Mouse (Mus musculus) stomach, embryonic 14.5 days (tissue): ENCODE measurements at regions not wholly inside any gene's neighbourhood (a gene's known extent, or its start where the extent isn't known, plus 50 kb on each side); places are given as distances from the start of the nearest gene placed in this dataset.

Source experiments
- ATAC-seq: fragments of 200-750 bp; cut with Nextera tagmentation; 2 replicates; pipeline ENCODE4 v1.8.0; 2017; ENCODE audit warnings: low read depth, moderate TSS enrichment; ENCODE audit not compliant: insufficient number of reproducible peaks, insufficient read depth, low FRiP score
- H3K27ac ChIP-seq: fragments of 300-500 bp; sonication (generic); 2 replicates; pipeline ENCODE4 v1.5.1; 2014; ENCODE audit warnings: mild to moderate bottlenecking, low read length, moderate library complexity, mixed read lengths
- H3K27me3 ChIP-seq: fragments of 300-500 bp; sonication (generic); 2 replicates; pipeline ENCODE4 v1.6.1; 2014; ENCODE audit warnings: low read length, control low read depth, mixed read lengths; ENCODE audit not compliant: control insufficient read depth, insufficient read depth
- H3K36me3 ChIP-seq: fragments of 300-500 bp; sonication (generic); 2 replicates; pipeline ENCODE4 v1.6.1; 2014; ENCODE audit warnings: mild to moderate bottlenecking, control low read depth, low read length, moderate library complexity, mixed read lengths; ENCODE audit not compliant: control insufficient read depth, insufficient read depth
- H3K4me1 ChIP-seq: fragments of 300-500 bp; sonication (generic); 2 replicates; pipeline ENCODE4 v1.6.1; 2014; ENCODE audit warnings: low read length, control low read depth, mixed read lengths; ENCODE audit not compliant: control insufficient read depth, insufficient read depth
- H3K4me2 ChIP-seq: fragments of 300-500 bp; sonication (generic); replicated peaks from 2 replicates; pipeline ENCODE4 v1.6.1; 2014; ENCODE audit warnings: low read depth, low read length, control low read depth
- H3K4me3 ChIP-seq: fragments of 300-500 bp; sonication (generic); 2 replicates; pipeline ENCODE4 v1.5.1; 2014; ENCODE audit warnings: low read depth, low read length, control low read depth
- H3K9ac ChIP-seq: fragments of 300-500 bp; sonication (generic); replicated peaks from 2 replicates; pipeline ENCODE4 v1.6.1; 2014; ENCODE audit warnings: low read depth, mild to moderate bottlenecking, control low read depth, low read length, moderate library complexity, mixed read lengths
- H3K9me3 ChIP-seq: fragments of 300-500 bp; sonication (generic); 2 replicates; pipeline ENCODE4 v1.6.1; 2016; ENCODE audit warnings: low read depth, low read length, control low read depth; ENCODE audit not compliant: control insufficient read depth
- WGBS: fragments of 180-500 bp; shearing (Covaris S2); extraction: QIAGEN DNeasy Blood & Tissue Kit; methylation state at CpG from one replicate; pipeline ENCODE4 v1.1.7; 2014; 5-methylcytosine and 5-hydroxymethylcytosine counted together

- H3K9me3 ChIP-seq = no peaks in the 10 kb centered on the region
- H3K27ac ChIP-seq = peak overlapping the region; percentile 76; the same call in 1 of the 2 replicates
- peaks cover 7% of the 10 kb centered on the region for H3K4me1 ChIP-seq
- no peaks in the 10 kb centered on the region for H3K36me3 ChIP-seq
- no peak overlapping the region for H3K4me2 ChIP-seq
- ATAC-seq = no peak
- 41% methylated on average over 6 of the region's 6 CpGs for WGBS
- H3K4me3 ChIP-seq = no peak overlapping the region
- no peak overlapping the region for H3K9ac ChIP-seq
- no peaks in the 10 kb centered on the region for H3K27me3 ChIP-seq
These were observed 180.0 kb upstream of the Pkdcc start for GRCm38 (mm10) chr17:83034914-83035573.

DNA sequence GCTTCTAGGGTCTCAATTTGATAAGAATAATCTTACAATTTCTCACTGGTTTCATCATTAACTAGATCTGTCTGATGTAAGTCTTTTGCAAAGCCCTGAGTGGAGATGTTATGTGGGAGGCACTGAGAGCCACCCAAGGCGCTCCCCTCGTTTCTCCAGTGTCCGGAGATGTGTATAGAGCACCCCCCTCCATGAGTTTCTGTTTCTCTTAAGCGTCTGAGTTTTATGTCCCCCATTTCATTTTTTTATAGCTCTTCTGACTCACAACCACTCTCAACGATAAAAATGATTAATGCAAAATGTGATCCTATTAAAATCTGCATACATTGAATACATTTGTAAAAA is 179.5 kb upstream of the Pkdcc start:
- H3K9me3 ChIP-seq = no peaks in the 10 kb centered on the region
- peaks cover 7% of the 10 kb centered on the region for H3K4me1 ChIP-seq
- WGBS = 50% methylated on average over 5 of the region's 5 CpGs
- no peak for ATAC-seq
- H3K27ac ChIP-seq = peak overlapping the region; percentile 76; the same call in 1 of the 2 replicates
- H3K4me2 ChIP-seq = no peak overlapping the region
- H3K9ac ChIP-seq = no peak overlapping the region
- no peak overlapping the region for H3K4me3 ChIP-seq
- no peaks in the 10 kb centered on the region for H3K36me3 ChIP-seq
- no peaks in the 10 kb centered on the region for H3K27me3 ChIP-seq

- Histone ChIP-seq H3K4me2 (no peak overlapping the region), H3K9ac (no peak overlapping the region), H3K4me3 (no peak overlapping the region), H3K27ac (no peak overlapping the region), H3K9me3 (no peaks in the 10 kb centered on the region), H3K36me3 (no peaks in the 10 kb centered on the region), H3K4me1 (peaks cover 14% of the 10 kb centered on the region), H3K27me3 (no peaks in the 10 kb centered on the region)
- WGBS = 88% methylated on average over 3 of the region's 3 CpGs
- ATAC-seq = no peak
These were observed 175.5 kb upstream of the Pkdcc start for GRCm38 (mm10) chr17:83039563-83039962.

DNA sequence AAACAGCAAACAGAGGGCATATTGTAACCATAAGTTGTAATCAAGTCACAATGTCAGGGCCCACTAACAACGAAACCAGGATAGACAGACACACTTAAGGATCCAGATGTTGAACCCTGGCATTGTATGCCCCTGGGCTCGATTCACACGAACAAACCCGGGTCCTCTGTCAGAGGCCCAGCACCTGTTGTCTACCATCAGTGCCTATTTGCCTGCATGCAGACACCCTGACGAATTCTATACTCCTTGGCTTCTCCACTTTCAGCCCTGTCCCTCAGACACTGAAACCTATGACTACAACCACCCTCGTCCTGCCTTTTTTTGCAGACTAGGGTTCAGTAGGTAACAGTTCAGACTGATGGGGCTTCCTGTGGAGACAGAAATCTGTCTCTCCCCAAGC is 170.6 kb upstream of the Pkdcc start:
- H3K4me1 ChIP-seq = 0 out of 2 replicates have a peak, but pooled peaks cover 7% of the 10 kb centered on the region
- H3K36me3 ChIP-seq = no peaks in the 10 kb centered on the region
- no peak overlapping the region for H3K4me3 ChIP-seq
- H3K9ac ChIP-seq = no peak overlapping the region
- H3K9me3 ChIP-seq = no peaks in the 10 kb centered on the region
- WGBS = 74% methylated on average over 6 of the region's 6 CpGs
- no peaks in the 10 kb centered on the region for H3K27me3 ChIP-seq
- no peak for ATAC-seq
- H3K27ac ChIP-seq = no peak overlapping the region
- no peak overlapping the region for H3K4me2 ChIP-seq

GRCm38 (mm10) chr17:83049972-83050535 is 165.0 kb upstream of the Pkdcc start:
- Histone ChIP-seq H3K4me3 (no peak overlapping the region), H3K27ac (no peak overlapping the region)
- WGBS = 71% methylated on average over 13 of the region's 13 CpGs

GRCm38 (mm10) chr17:83050591-83051197 is 164.4 kb upstream of the Pkdcc start:
- Histone ChIP-seq H3K36me3 (no peaks in the 10 kb centered on the region), H3K27me3 (no peaks in the 10 kb centered on the region)

More at GRCm38 (mm10) chr17:83049972-83050535, 165.0 kb upstream of the Pkdcc start:
- H3K36me3 ChIP-seq = no peaks in the 10 kb centered on the region
- no peaks in the 10 kb centered on the region for H3K9me3 ChIP-seq
- no peak overlapping the region for H3K9ac ChIP-seq
- no peak overlapping the region for H3K4me2 ChIP-seq
- no peaks in the 10 kb centered on the region for H3K4me1 ChIP-seq
- no peaks in the 10 kb centered on the region for H3K27me3 ChIP-seq
- ATAC-seq = no peak

GRCm38 (mm10) chr17:83052613-83053140 is 162.4 kb upstream of the Pkdcc start:
- no peaks in the 10 kb centered on the region for H3K9me3 ChIP-seq
- H3K9ac ChIP-seq = no peak overlapping the region
- WGBS = 64% methylated on average over 6 of the region's 6 CpGs

More at GRCm38 (mm10) chr17:83050591-83051197, 164.4 kb upstream of the Pkdcc start:
- H3K9me3 ChIP-seq = no peaks in the 10 kb centered on the region
- H3K27ac ChIP-seq = no peak overlapping the region
- no peaks in the 10 kb centered on the region for H3K4me1 ChIP-seq
- ATAC-seq = no peak
- H3K9ac ChIP-seq = no peak overlapping the region
- 69% methylated on average over 11 of the region's 11 CpGs for WGBS
- no peak overlapping the region for H3K4me2 ChIP-seq
- no peak overlapping the region for H3K4me3 ChIP-seq

DNA sequence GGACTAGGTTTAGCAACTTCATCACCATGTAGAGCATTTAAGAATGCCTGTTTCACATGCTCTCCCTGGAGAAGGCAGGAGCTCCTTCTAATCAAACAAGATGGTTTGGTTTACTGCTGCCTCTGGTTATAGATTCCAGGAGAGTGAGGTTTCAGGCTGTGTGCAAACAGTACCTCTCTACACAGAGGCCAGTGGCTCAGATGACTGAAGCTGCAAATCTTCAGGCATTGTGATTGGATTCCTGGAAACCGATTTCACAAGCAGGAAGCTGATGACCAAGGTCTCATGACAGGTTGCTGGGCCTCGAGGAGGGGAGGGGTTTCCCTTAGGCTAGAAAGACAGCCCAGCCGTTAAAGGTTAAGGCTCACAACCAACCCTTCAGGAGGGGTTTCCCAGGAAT is 157.3 kb upstream of the Pkdcc start:
- ATAC-seq = no peak; the same call in 1 of the 2 replicates
- WGBS = 21% methylated on average over 3 of the region's 3 CpGs
- H3K27ac ChIP-seq = no peak overlapping the region
- no peak overlapping the region for H3K4me3 ChIP-seq
- no peaks in the 10 kb centered on the region for H3K4me1 ChIP-seq
- no peaks in the 10 kb centered on the region for H3K27me3 ChIP-seq
- H3K4me2 ChIP-seq = no peak overlapping the region
- H3K36me3 ChIP-seq = no peaks in the 10 kb centered on the region
- no peak overlapping the region for H3K9ac ChIP-seq
- H3K9me3 ChIP-seq = no peaks in the 10 kb centered on the region

More at GRCm38 (mm10) chr17:83052613-83053140, 162.4 kb upstream of the Pkdcc start:
- H3K4me1 ChIP-seq = no peaks in the 10 kb centered on the region
- no peaks in the 10 kb centered on the region for H3K27me3 ChIP-seq
- H3K27ac ChIP-seq = no peak overlapping the region
- no peak overlapping the region for H3K4me2 ChIP-seq
- ATAC-seq = no peak
- H3K4me3 ChIP-seq = no peak overlapping the region
- H3K36me3 ChIP-seq = no peaks in the 10 kb centered on the region
